Mouse (Mus musculus) hindbrain, embryonic 10.5 days (tissue): ENCODE measurements at regions not wholly inside any gene's neighbourhood (a gene's known extent, or its start where the extent isn't known, plus 50 kb on each side); places are given as distances from the start of the nearest gene placed in this dataset.
A peak's percentile ranks its signal among the peaks of the same experiment; 100 is the strongest.

Source experiments
- DNase-seq: peaks from one replicate; pipeline ENCODE4 v3.0.0-alpha.2; 2017; ENCODE audit warnings: low spot score
- H3K27ac ChIP-seq: fragments of 300-500 bp; sonication (generic); 2 replicates; pipeline ENCODE4 v1.5.1; 2016; ENCODE audit warnings: mild to moderate bottlenecking, moderate library complexity
- H3K27me3 ChIP-seq: fragments of 300-500 bp; sonication (generic); 2 replicates; pipeline ENCODE4 v1.6.1; 2016; ENCODE audit warnings: mild to moderate bottlenecking; ENCODE audit not compliant: poor library complexity, insufficient read depth, severe bottlenecking
- H3K36me3 ChIP-seq: fragments of 300-500 bp; sonication (generic); 2 replicates; pipeline ENCODE4 v1.6.1; 2016; ENCODE audit warnings: mild to moderate bottlenecking, moderate library complexity
- H3K4me1 ChIP-seq: fragments of 300-500 bp; sonication (generic); replicated peaks from 2 replicates; pipeline ENCODE4 v1.6.1; 2016; ENCODE audit warnings: mild to moderate bottlenecking
- H3K4me3 ChIP-seq: fragments of 300-500 bp; sonication (generic); 2 replicates; pipeline ENCODE4 v1.5.1; 2016; ENCODE audit warnings: mild to moderate bottlenecking, moderate library complexity
- H3K9me3 ChIP-seq: fragments of 300-500 bp; sonication (generic); 2 replicates; pipeline ENCODE4 v1.6.1; 2016; ENCODE audit warnings: mild to moderate bottlenecking, moderate library complexity
- WGBS: fragments of 180-500 bp; shearing (Covaris S2); methylation state at CpG from one replicate; pipeline ENCODE4 v1.1.7; 2016; 5-methylcytosine and 5-hydroxymethylcytosine counted together

- no peaks in the 10 kb centered on the region for H3K9me3 ChIP-seq
- H3K4me3 ChIP-seq = no peak overlapping the region
- H3K36me3 ChIP-seq = no peaks in the 10 kb centered on the region
- peaks cover 69% of the 10 kb centered on the region for H3K4me1 ChIP-seq
- WGBS = 33% methylated on average over 10 of the region's 10 CpGs
- peaks cover 22% of the 10 kb centered on the region for H3K27me3 ChIP-seq
- no peak overlapping the region for H3K27ac ChIP-seq
- DNase-seq = no peak
Measured at GRCm38 (mm10) chr12:107757184-107757583, 246.2 kb downstream of the Bcl11b start.

GRCm38 (mm10) chr12:107757996-107758791, 245.2 kb downstream of the Bcl11b start:
- H3K4me3 ChIP-seq = no peak overlapping the region
- peak; percentile 56 for DNase-seq
- H3K36me3 ChIP-seq = no peaks in the 10 kb centered on the region
- no peaks in the 10 kb centered on the region for H3K9me3 ChIP-seq
- H3K27ac ChIP-seq = peak overlapping the region; percentile 64
- H3K4me1 ChIP-seq = peaks cover 59% of the 10 kb centered on the region
- H3K27me3 ChIP-seq = peaks cover 22% of the 10 kb centered on the region
- WGBS = 7% methylated on average over 16 of the region's 16 CpGs

GRCm38 (mm10) chr12:107759291-107759690, 244.1 kb downstream of the Bcl11b start:
- peaks cover 22% of the 10 kb centered on the region for H3K27me3 ChIP-seq
- peak overlapping the region; percentile 64; the same call in 1 of the 2 replicates for H3K27ac ChIP-seq
- no peaks in the 10 kb centered on the region for H3K36me3 ChIP-seq
- H3K4me3 ChIP-seq = no peak overlapping the region
- no peak for DNase-seq
- no peaks in the 10 kb centered on the region for H3K9me3 ChIP-seq
- H3K4me1 ChIP-seq = peaks cover 48% of the 10 kb centered on the region
- WGBS = 76% methylated on average over 5 of the region's 5 CpGs

GRCm38 (mm10) chr12:107759911-107760310, 243.5 kb downstream of the Bcl11b start:
- H3K4me1 ChIP-seq = peaks cover 42% of the 10 kb centered on the region
- no peak overlapping the region; the same call in 1 of the 2 replicates for H3K27ac ChIP-seq
- 78% methylated on average over 4 of the region's 4 CpGs for WGBS
- no peak overlapping the region for H3K4me3 ChIP-seq
- no peaks in the 10 kb centered on the region for H3K9me3 ChIP-seq
- H3K36me3 ChIP-seq = no peaks in the 10 kb centered on the region
- H3K27me3 ChIP-seq = peaks cover 22% of the 10 kb centered on the region
- DNase-seq = no peak

GRCm38 (mm10) chr12:107762140-107762539, 241.3 kb downstream of the Bcl11b start:
- Histone ChIP-seq H3K4me3 (no peak overlapping the region), H3K27ac (no peak overlapping the region), H3K36me3 (no peaks in the 10 kb centered on the region), H3K4me1 (peaks cover 30% of the 10 kb centered on the region), H3K27me3 (peaks cover 21% of the 10 kb centered on the region), H3K9me3 (no peaks in the 10 kb centered on the region)
- 69% methylated on average over 4 of the region's 4 CpGs for WGBS
- DNase-seq = no peak

- 73% methylated on average over 13 of the region's 13 CpGs for WGBS
- H3K36me3 ChIP-seq = no peaks in the 10 kb centered on the region
- H3K27ac ChIP-seq = no peak overlapping the region
- no peaks in the 10 kb centered on the region for H3K27me3 ChIP-seq
- peaks cover 6% of the 10 kb centered on the region; the same call in 1 of the 2 replicates for H3K4me1 ChIP-seq
- no peak overlapping the region for H3K4me3 ChIP-seq
- DNase-seq = no peak
- H3K9me3 ChIP-seq = no peaks in the 10 kb centered on the region
Measured at GRCm38 (mm10) chr12:107769801-107770515, 233.4 kb downstream of the Bcl11b start.

- 31% methylated on average over 5 of the region's 5 CpGs for WGBS
- H3K4me1 ChIP-seq = peaks cover 6% of the 10 kb centered on the region; the same call in 1 of the 2 replicates
- no peak overlapping the region for H3K27ac ChIP-seq
- no peaks in the 10 kb centered on the region for H3K36me3 ChIP-seq
- H3K27me3 ChIP-seq = no peaks in the 10 kb centered on the region
- no peaks in the 10 kb centered on the region for H3K9me3 ChIP-seq
- no peak overlapping the region for H3K4me3 ChIP-seq
- no peak for DNase-seq
Measured at GRCm38 (mm10) chr12:107770516-107770836, 232.9 kb downstream of the Bcl11b start.

GRCm38 (mm10) chr12:107771325-107771724, 232.1 kb downstream of the Bcl11b start:
- Histone ChIP-seq H3K4me1 (peaks cover 6% of the 10 kb centered on the region; the same call in 1 of the 2 replicates), H3K36me3 (no peaks in the 10 kb centered on the region), H3K27ac (no peak overlapping the region), H3K27me3 (no peaks in the 10 kb centered on the region), H3K9me3 (no peaks in the 10 kb centered on the region), H3K4me3 (no peak overlapping the region)
- DNase-seq = no peak
- 84% methylated on average over 2 of the region's 2 CpGs for WGBS

GRCm38 (mm10) chr12:107771809-107772208, 231.6 kb downstream of the Bcl11b start:
- 49% methylated on average over 3 of the region's 3 CpGs for WGBS
- Histone ChIP-seq H3K4me3 (no peak overlapping the region), H3K27ac (no peak overlapping the region), H3K4me1 (peaks cover 6% of the 10 kb centered on the region; the same call in 1 of the 2 replicates), H3K36me3 (no peaks in the 10 kb centered on the region), H3K27me3 (no peaks in the 10 kb centered on the region), H3K9me3 (no peaks in the 10 kb centered on the region)
- DNase-seq = no peak

GRCm38 (mm10) chr12:107778046-107778445, 225.4 kb downstream of the Bcl11b start:
- no peak for DNase-seq
- H3K27ac ChIP-seq = no peak overlapping the region
- H3K27me3 ChIP-seq = no peaks in the 10 kb centered on the region
- 79% methylated on average over 9 of the region's 9 CpGs for WGBS
- H3K9me3 ChIP-seq = no peaks in the 10 kb centered on the region
- H3K4me3 ChIP-seq = no peak overlapping the region
- H3K4me1 ChIP-seq = no peaks in the 10 kb centered on the region; the same call in 1 of the 2 replicates
- no peaks in the 10 kb centered on the region for H3K36me3 ChIP-seq

- Histone ChIP-seq H3K9me3 (no peaks in the 10 kb centered on the region), H3K27ac (no peak overlapping the region), H3K27me3 (no peaks in the 10 kb centered on the region), H3K4me1 (no peaks in the 10 kb centered on the region; the same call in 1 of the 2 replicates), H3K4me3 (no peak overlapping the region), H3K36me3 (no peaks in the 10 kb centered on the region)
- WGBS = 85% methylated on average over 13 of the region's 13 CpGs
- no peak for DNase-seq
Measured at GRCm38 (mm10) chr12:107779306-107780057, 223.9 kb downstream of the Bcl11b start.

GRCm38 (mm10) chr12:107782147-107782546, 221.3 kb downstream of the Bcl11b start:
- Histone ChIP-seq H3K4me1 (peaks cover 3% of the 10 kb centered on the region; the same call in 1 of the 2 replicates), H3K27me3 (no peaks in the 10 kb centered on the region), H3K9me3 (no peaks in the 10 kb centered on the region), H3K4me3 (no peak overlapping the region), H3K27ac (no peak overlapping the region), H3K36me3 (no peaks in the 10 kb centered on the region)
- 82% methylated on average over 3 of the region's 3 CpGs for WGBS
- no peak for DNase-seq
